Mouse (Mus musculus) lung, postnatal 0 days (tissue): ENCODE results near the gene 2410141K09Rik. TPM values are rescaled to one million over a fixed set of nuclear protein-coding genes. Genes with fewer than 3 reads are reported as not detected.
"Not testable (repeated sequence)": the region's sequence is repeated elsewhere in the genome, so short reads cannot be mapped to it uniquely, and the experiment has no call there.

Experiments used
- ATAC-seq: fragments of 200-750 bp; cut with Nextera tagmentation; 2 replicates; pipeline ENCODE4 v1.8.0; 2017; ENCODE audit warnings: moderate library complexity
- DNase-seq: peaks from one replicate; pipeline ENCODE4 v3.0.0-alpha.2; 2016; ENCODE audit warnings: low spot score
- H3K27ac ChIP-seq: fragments of 300-500 bp; sonication (generic); 2 replicates; pipeline ENCODE4 v1.5.1; 2014; ENCODE audit warnings: antibody characterized with exemption, mild to moderate bottlenecking, low read length, mixed read lengths
- H3K27me3 ChIP-seq: fragments of 300-500 bp; sonication (generic); replicated peaks from 2 replicates; pipeline ENCODE4 v1.6.1; 2014; ENCODE audit warnings: low read length, mixed read lengths; ENCODE audit not compliant: insufficient read depth
- H3K36me3 ChIP-seq: fragments of 300-500 bp; sonication (generic); 2 replicates; pipeline ENCODE4 v1.6.1; 2014; ENCODE audit warnings: low read length, mixed read lengths; ENCODE audit not compliant: insufficient read depth
- H3K4me1 ChIP-seq: fragments of 300-500 bp; sonication (generic); 2 replicates; pipeline ENCODE4 v1.6.1; 2014; ENCODE audit warnings: antibody characterized with exemption, low read depth, low read length, mixed read lengths; ENCODE audit not compliant: insufficient read depth
- H3K4me2 ChIP-seq: fragments of 300-500 bp; sonication (generic); replicated peaks from 2 replicates; pipeline ENCODE4 v1.6.1; 2014; ENCODE audit warnings: low read depth, mild to moderate bottlenecking, low read length, moderate library complexity, mixed read lengths
- H3K4me3 ChIP-seq: fragments of 300-500 bp; sonication (generic); 2 replicates; pipeline ENCODE4 v1.5.1; 2014; ENCODE audit warnings: low read depth, low read length
- H3K9ac ChIP-seq: fragments of 300-500 bp; sonication (generic); replicated peaks from 2 replicates; pipeline ENCODE4 v1.6.1; 2014; ENCODE audit warnings: low read depth, mild to moderate bottlenecking
- H3K9me3 ChIP-seq: fragments of 300-500 bp; sonication (generic); 2 replicates; pipeline ENCODE4 v1.6.1; 2016; ENCODE audit warnings: low read length, mixed read lengths
- WGBS: fragments of 180-500 bp; shearing (Covaris S2); extraction: QIAGEN DNeasy Blood & Tissue Kit; methylation state at CpG from one replicate; pipeline ENCODE4 v1.1.7; 2014; 5-methylcytosine and 5-hydroxymethylcytosine counted together
- polyA plus RNA-seq: library from polyadenylated mRNA; unstranded; fragments of >200 nt; fragmentation: Nextera tagmentation; extraction: Ambion mirVana; gene quantifications from 2 replicates; pipeline ENCODE4 v1.2.1, GENCODE M21; 2015

Gene 2410141K09Rik
- polyA plus RNA-seq = not detected in 2 replicates

DNA sequence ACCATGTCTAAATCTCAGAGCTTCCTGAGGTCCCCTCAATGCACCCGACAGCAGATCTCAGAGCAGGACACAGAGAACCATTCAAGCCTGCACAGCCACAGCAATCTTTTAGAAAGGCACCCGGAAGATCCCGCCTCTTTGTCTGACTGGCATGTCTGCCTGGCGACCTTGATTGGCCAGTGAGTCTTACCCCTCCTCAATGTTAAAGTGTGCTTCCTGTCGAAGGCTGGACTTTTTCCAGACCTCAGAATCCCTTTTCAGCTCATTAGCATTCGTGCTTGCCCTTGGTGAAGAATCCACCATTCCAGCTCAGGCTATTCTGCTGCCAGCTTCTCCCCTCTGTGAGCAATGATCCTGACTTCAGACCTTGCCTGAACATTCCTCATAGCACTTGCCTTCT is at the start of gene 2410141K09Rik:
Gene 2410141K09Rik (minus strand): TSS at position 101 of the 400 bp plus-strand sequence.
- not testable (repeated sequence) for H3K4me1 ChIP-seq, H3K36me3 ChIP-seq, H3K27me3 ChIP-seq, DNase-seq, ATAC-seq, H3K4me2 ChIP-seq, H3K9me3 ChIP-seq, H3K27ac ChIP-seq, H3K9ac ChIP-seq, H3K4me3 ChIP-seq
- no CpG with 5 or more reads among the region's 6 CpGs for WGBS

DNA sequence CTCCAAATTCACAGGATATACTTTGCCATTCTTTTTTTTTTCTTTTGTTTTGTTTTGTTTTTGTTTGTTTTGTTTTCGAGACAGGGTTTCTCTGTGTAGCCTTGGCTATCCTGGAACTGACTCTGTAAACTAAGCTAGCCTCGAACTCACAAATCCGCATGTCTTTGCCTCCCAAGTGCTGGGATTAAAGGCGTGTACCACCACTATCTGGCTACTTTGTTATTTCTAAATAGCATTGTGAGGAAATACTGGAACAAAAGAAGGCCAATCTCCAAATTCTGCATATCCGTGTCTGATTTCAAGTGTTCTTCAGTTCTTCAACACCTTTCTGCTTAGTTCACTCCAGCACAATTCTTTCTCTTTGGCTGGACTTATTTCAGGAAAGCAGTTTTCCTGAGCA is 14.1 kb downstream of the 2410141K09Rik start:
- not testable (repeated sequence) for ATAC-seq
- WGBS = no CpG with 5 or more reads among the region's 5 CpGs

DNA sequence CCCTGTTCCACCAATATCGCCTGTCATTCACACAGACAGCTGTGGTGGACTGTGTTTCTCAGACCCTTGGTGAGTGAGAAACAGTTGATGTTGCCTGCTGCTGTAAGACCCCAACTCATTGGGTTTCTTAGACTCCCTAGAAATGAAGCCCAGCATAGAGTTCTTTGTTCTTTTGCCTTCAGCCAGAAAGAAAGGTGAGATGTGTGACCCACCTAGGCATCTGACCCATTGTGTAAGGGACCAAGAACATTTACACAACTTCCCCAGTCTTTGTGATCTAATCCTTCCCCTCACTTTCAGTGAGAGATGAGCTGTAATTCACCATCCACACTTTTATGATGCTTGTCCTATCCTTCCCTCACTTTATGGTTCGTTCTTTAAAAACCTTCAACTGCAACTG is 26.0 kb downstream of the 2410141K09Rik start:
- not testable (repeated sequence) for H3K4me3 ChIP-seq, H3K9me3 ChIP-seq, H3K4me1 ChIP-seq, ATAC-seq, H3K36me3 ChIP-seq, H3K27me3 ChIP-seq, H3K27ac ChIP-seq, H3K9ac ChIP-seq, DNase-seq, H3K4me2 ChIP-seq
- WGBS = no CpG with 5 or more reads among the region's 2 CpGs

More for the DNA sequence above, 14.1 kb downstream of the 2410141K09Rik start:
- not testable (repeated sequence) for DNase-seq, H3K36me3 ChIP-seq, H3K4me2 ChIP-seq, H3K4me3 ChIP-seq, H3K27me3 ChIP-seq, H3K9me3 ChIP-seq, H3K9ac ChIP-seq, H3K27ac ChIP-seq, H3K4me1 ChIP-seq

Other genes starting within 250 kb of the 2410141K09Rik start
- not detected in 2 replicates for gene Gm10772, start 213.5 kb downstream of the 2410141K09Rik start, polyA plus RNA-seq